Mouse (Mus musculus) MEL (cell line): ENCODE measurements around the gene Plekhj1. TPM values are rescaled to one million over a fixed set of nuclear protein-coding genes. Genes with fewer than 3 reads are reported as not detected.

Experiments
- DNase-seq: peaks from one replicate; pipeline ENCODE4 v3.0.0; 2011; ENCODE audit warnings: low read depth, low spot score
- H3K27ac ChIP-seq: 2 replicates; pipeline ENCODE4 v1.5.1; 2012; ENCODE audit warnings: low read depth, mild to moderate bottlenecking, control low read depth, low read length, moderate library complexity; ENCODE audit not compliant: control insufficient read depth
- H3K27me3 ChIP-seq, 2 experiments: fragments of 150-350 bp in 1 of 2; sonication (generic) in 1 of 2; 2 replicates each; pipeline ENCODE4 v1.6.1; 2012; ENCODE audit warnings: low read length in 2 of 2, mild to moderate bottlenecking in 2 of 2, improper control_type of control experiment in 1 of 2, moderate library complexity in 1 of 2; ENCODE audit not compliant: insufficient read depth in 2 of 2, control insufficient read depth in 1 of 2
- H3K36me3 ChIP-seq, 2 experiments: 2 replicates each; pipeline ENCODE4 v1.6.1; 2012 to 2014; ENCODE audit warnings: low read length in 2 of 2, improper control_type of control experiment in 1 of 2, inconsistent platforms in 1 of 2, mild to moderate bottlenecking in 1 of 2; ENCODE audit not compliant: insufficient read depth in 2 of 2, control insufficient read depth in 1 of 2
- H3K4me1 ChIP-seq, 2 experiments: fragments of 150-350 bp in 1 of 2; sonication (generic) in 1 of 2; 2 replicates each; pipeline ENCODE4 v1.6.1; 2012; ENCODE audit warnings: low read length in 2 of 2, improper control_type of control experiment in 1 of 2, mild to moderate bottlenecking in 1 of 2; ENCODE audit not compliant: insufficient read depth in 2 of 2, control insufficient read depth in 1 of 2
- H3K4me3 ChIP-seq, 2 experiments: fragments of 150-350 bp in 1 of 2; sonication (generic) in 1 of 2; 2 replicates each; pipeline ENCODE4 v1.5.1; 2012; ENCODE audit warnings: low read depth in 2 of 2, low read length in 2 of 2, mild to moderate bottlenecking in 2 of 2, moderate library complexity in 2 of 2, control low read depth in 1 of 2, improper control_type of control experiment in 1 of 2; ENCODE audit not compliant: control insufficient read depth in 1 of 2, insufficient read depth in 1 of 2
- H3K79me2 ChIP-seq: 2 replicates; pipeline ENCODE4 v1.6.1; 2012; ENCODE audit warnings: mild to moderate bottlenecking, low read length, moderate library complexity; ENCODE audit not compliant: control insufficient read depth, poor library complexity, insufficient read depth
- H3K9ac ChIP-seq: 2 replicates; pipeline ENCODE4 v1.6.1; 2012; ENCODE audit warnings: low read depth, mild to moderate bottlenecking, control low read depth, low read length, moderate library complexity; ENCODE audit not compliant: control insufficient read depth, poor library complexity, severe bottlenecking
- H3K9me3 ChIP-seq: fragments of 150-350 bp; sonication (generic); replicated peaks from 2 replicates; pipeline ENCODE4 v1.6.1; 2012; ENCODE audit warnings: mild to moderate bottlenecking, low read length, improper control_type of control experiment, moderate library complexity; ENCODE audit not compliant: insufficient read depth
- BHLHE40 ChIP-seq: IDR thresholded peaks from 2 replicates; pipeline ENCODE4 v1.6.1; 2012; ENCODE audit warnings: low read depth, mild to moderate bottlenecking, inconsistent platforms, low read length, improper control_type of control experiment, borderline replicate concordance
- CHD1 ChIP-seq: IDR thresholded peaks from 2 replicates; pipeline ENCODE4 v1.6.1; 2012; ENCODE audit warnings: low read depth, mild to moderate bottlenecking, inconsistent platforms, low read length, improper control_type of control experiment
- CHD2 ChIP-seq: IDR thresholded peaks from 2 replicates; pipeline ENCODE4 v1.6.1; 2011; ENCODE audit warnings: low read length, improper control_type of control experiment
- CTCF ChIP-seq, 3 experiments: IDR thresholded peaks in 2 of 3; conservative IDR thresholded peaks in 1 of 3; 2 replicates each; pipeline ENCODE4 v1.5.1; 2011 to 2012; ENCODE audit warnings: low read length in 3 of 3, low read depth in 2 of 3, mild to moderate bottlenecking in 2 of 3, improper control_type of control experiment in 1 of 3, inconsistent platforms in 1 of 3, mixed read lengths in 1 of 3, moderate library complexity in 1 of 3; ENCODE audit not compliant: control insufficient read depth in 1 of 3, insufficient read depth in 1 of 3, poor library complexity in 1 of 3, severe bottlenecking in 1 of 3
- EP300 ChIP-seq, 2 experiments: IDR thresholded peaks; 2 replicates each; pipeline ENCODE4 v1.6.1; 2011; ENCODE audit warnings: improper control_type of control experiment in 2 of 2, low read length in 2 of 2, low read depth in 1 of 2, mild to moderate bottlenecking in 1 of 2
- ETS1 ChIP-seq: IDR thresholded peaks from 2 replicates; pipeline ENCODE4 v1.6.1; 2012; ENCODE audit warnings: low read depth, mild to moderate bottlenecking, inconsistent platforms, low read length, improper control_type of control experiment, moderate library complexity
- GABPA ChIP-seq: IDR thresholded peaks from 2 replicates; pipeline ENCODE4 v1.6.1; 2012; ENCODE audit warnings: low read depth, mild to moderate bottlenecking, inconsistent platforms, low read length, improper control_type of control experiment, moderate library complexity
- GATA1 ChIP-seq: IDR thresholded peaks from 2 replicates; pipeline ENCODE4 v1.6.1; 2011; ENCODE audit warnings: low read depth, low read length, improper control_type of control experiment
- HCFC1 ChIP-seq: IDR thresholded peaks from 2 replicates; pipeline ENCODE4 v1.6.1; 2012; ENCODE audit warnings: low read depth, mild to moderate bottlenecking, inconsistent platforms, low read length, improper control_type of control experiment, moderate library complexity
- MAFK ChIP-seq: IDR thresholded peaks from 2 replicates; pipeline ENCODE4 v1.6.1; 2011; ENCODE audit warnings: low read depth, mild to moderate bottlenecking, low read length, improper control_type of control experiment, borderline replicate concordance
- MAX ChIP-seq: IDR thresholded peaks from 2 replicates; pipeline ENCODE4 v1.6.1; 2011; ENCODE audit warnings: low read length, improper control_type of control experiment
- MAZ ChIP-seq: IDR thresholded peaks from 2 replicates; pipeline ENCODE4 v1.6.1; 2012; ENCODE audit warnings: low read depth, mild to moderate bottlenecking, inconsistent platforms, low read length, improper control_type of control experiment
- MXI1 ChIP-seq: IDR thresholded peaks from 2 replicates; pipeline ENCODE4 v1.6.1; 2011; ENCODE audit warnings: mild to moderate bottlenecking, low read depth, low read length, improper control_type of control experiment
- MYB ChIP-seq: IDR thresholded peaks from 2 replicates; pipeline ENCODE4 v1.6.1; 2011; ENCODE audit warnings: mild to moderate bottlenecking, low read depth, low read length, improper control_type of control experiment
- MYC ChIP-seq: IDR thresholded peaks from 2 replicates; pipeline ENCODE4 v1.6.1; 2011; ENCODE audit warnings: low read depth, mild to moderate bottlenecking, low read length, improper control_type of control experiment, moderate library complexity
- NELFE ChIP-seq: IDR thresholded peaks from 2 replicates; pipeline ENCODE4 v1.6.1; 2011; ENCODE audit warnings: low read depth, low read length, improper control_type of control experiment
- POLR2AphosphoS2 ChIP-seq: IDR thresholded peaks from 2 replicates; pipeline ENCODE4 v1.6.1; 2011; ENCODE audit warnings: low read length, improper control_type of control experiment
- POLR2AphosphoS5 ChIP-seq: IDR thresholded peaks from 2 replicates; pipeline ENCODE4 v1.6.1; 2012; ENCODE audit warnings: low read depth, borderline replicate concordance, mild to moderate bottlenecking, inconsistent platforms, low read length, moderate library complexity, mixed read lengths
- RAD21 ChIP-seq: IDR thresholded peaks from 2 replicates; pipeline ENCODE4 v1.6.1; 2011; ENCODE audit warnings: mild to moderate bottlenecking, low read depth, low read length, improper control_type of control experiment
- RCOR1 ChIP-seq: IDR thresholded peaks from 2 replicates; pipeline ENCODE4 v1.6.1; 2012; ENCODE audit warnings: low read depth, mild to moderate bottlenecking, inconsistent platforms, low read length, improper control_type of control experiment
- SMC3 ChIP-seq: IDR thresholded peaks from 2 replicates; pipeline ENCODE4 v1.6.1; 2011; ENCODE audit warnings: low read depth, low read length, improper control_type of control experiment
- TBP ChIP-seq: IDR thresholded peaks from 2 replicates; pipeline ENCODE4 v1.8.0; 2011; ENCODE audit warnings: low read depth, low read length, improper control_type of control experiment
- TCF12 ChIP-seq: IDR thresholded peaks from 2 replicates; pipeline ENCODE4 v1.6.1; 2014; ENCODE audit warnings: low read depth, mild to moderate bottlenecking, inconsistent platforms, low read length, improper control_type of control experiment, moderate library complexity
- USF1 ChIP-seq: IDR thresholded peaks from 2 replicates; pipeline ENCODE4 v1.6.1; 2014; ENCODE audit warnings: low read depth, mild to moderate bottlenecking, inconsistent platforms, low read length, improper control_type of control experiment, moderate library complexity
- USF2 ChIP-seq, 2 experiments: IDR thresholded peaks; 2 replicates each; pipeline ENCODE4 v1.6.1; 2011 to 2012; ENCODE audit warnings: improper control_type of control experiment in 2 of 2, low read length in 2 of 2, borderline replicate concordance in 1 of 2, inconsistent platforms in 1 of 2, low read depth in 1 of 2, mild to moderate bottlenecking in 1 of 2; ENCODE audit not compliant: insufficient read depth in 1 of 2
- ZC3H11A ChIP-seq: IDR thresholded peaks from 2 replicates; pipeline ENCODE4 v1.6.1; 2012; ENCODE audit warnings: low read depth, mild to moderate bottlenecking, inconsistent platforms, low read length, improper control_type of control experiment
- ZKSCAN1 ChIP-seq: IDR thresholded peaks from 2 replicates; pipeline ENCODE4 v1.6.1; 2012; ENCODE audit warnings: low read depth, mild to moderate bottlenecking, inconsistent platforms, low read length, improper control_type of control experiment, moderate library complexity
- ZMIZ1 ChIP-seq: IDR thresholded peaks from 2 replicates; pipeline ENCODE4 v1.6.1; 2012; ENCODE audit warnings: low read depth, mild to moderate bottlenecking, inconsistent platforms, low read length, improper control_type of control experiment, moderate library complexity
- ZNF384 ChIP-seq: IDR thresholded peaks from 2 replicates; pipeline ENCODE4 v1.6.1; 2012; ENCODE audit warnings: low read depth, mild to moderate bottlenecking, inconsistent platforms, low read length, improper control_type of control experiment
- polyA plus RNA-seq, 2 experiments: library from polyadenylated mRNA; stranded (reverse) in 1 of 2; unstranded in 1 of 2; fragments of >175 nt in 1 of 2; fragments of >200 nt in 1 of 2; gene quantifications; 2 replicates each; pipeline versions ENCODE4 v1.2.1 to v1.2.4; 2012; ENCODE audit warnings: low replicate concordance in 2 of 2, low read depth in 1 of 2; ENCODE audit not compliant: insufficient read length in 2 of 2, insufficient read depth in 1 of 2, missing spikeins in 1 of 2
- total RNA-seq: library from RNA; depleted of rRNA; stranded (reverse); fragments of 300-350 nt; gene quantifications from 2 replicates; pipeline ENCODE4 v1.2.3, GENCODE M21; 2012

Plekhj1 gene
- total and polyA plus RNA-seq, 3 experiments, result 86.9 to 217 TPM; not detected in 1

GRCm38 (mm10) chr10:80831136-80831535 lies 32.7 kb upstream of the Plekhj1 start:
- no peaks in the 10 kb centered on the region for H3K9me3 ChIP-seq
- peaks cover 0 to 6% of the 10 kb centered on the region in 2 experiments; a peak in 2 of 4 replicates for H3K36me3 ChIP-seq
- H3K27ac ChIP-seq, result no peak overlapping the region
- peaks cover 23% of the 10 kb centered on the region for H3K79me2 ChIP-seq
- H3K4me3 ChIP-seq, result no peak overlapping the region
- no peak for TF ChIP-seq GABPA
- 0 out of 2 replicates have a peak, but pooled peaks have one; percentile 56 for TF ChIP-seq MXI1
- peak; percentile 18; the same call in 1 of the 2 replicates for TF ChIP-seq USF1
- TF ChIP-seq EP300 (IDR thresholded peaks at IDR 0.05; ENCODE audit: low read depth in 1 of 2, low read length in 2 of 2), result no peak
- no peak overlapping the region for H3K9ac ChIP-seq
- no peaks in the 10 kb centered on the region for H3K27me3 ChIP-seq
- DNase-seq, result peak; percentile 87
- peaks cover 2 to 13% of the 10 kb centered on the region in 2 experiments; a peak in 3 of 4 replicates for H3K4me1 ChIP-seq

GRCm38 (mm10) chr10:80829359-80830278 lies 31.2 kb upstream of the Plekhj1 start:
- peak; percentile 23 for DNase-seq
- no peak overlapping the region for H3K9ac ChIP-seq
- no peaks in the 10 kb centered on the region for H3K9me3 ChIP-seq
- no peak overlapping the region for H3K27ac ChIP-seq
- H3K79me2 ChIP-seq, result peaks cover 23% of the 10 kb centered on the region
- H3K36me3 ChIP-seq, result peaks cover 0 to 14% of the 10 kb centered on the region in 2 experiments; a peak in 2 of 4 replicates
- H3K27me3 ChIP-seq, result no peaks in the 10 kb centered on the region
- no peak overlapping the region for H3K4me3 ChIP-seq
- H3K4me1 ChIP-seq, result peaks cover 4 to 21% of the 10 kb centered on the region in 2 experiments
- TF ChIP-seq MAX, result no peak
- TF ChIP-seq CTCF (IDR thresholded peaks at IDR 0.05 in 2 of 3, conservative IDR thresholded peaks at IDR 0.05 in 1 of 3; ENCODE audit: control insufficient read depth in 1 of 3, insufficient read depth in 1 of 3, low read depth in 2 of 3, low read length in 3 of 3, poor library complexity in 1 of 3, severe bottlenecking in 1 of 3), result no peak
- TF ChIP-seq ZKSCAN1, result peak; percentile 86
- no peak for TF ChIP-seq HCFC1
- no peak for TF ChIP-seq MAFK
- TF ChIP-seq MXI1, result no peak
- no peak for TF ChIP-seq RAD21
- no peak for TF ChIP-seq ZNF384
- no peak for TF ChIP-seq TBP
- TF ChIP-seq ETS1, result no peak
- no peak for TF ChIP-seq MYB
- TF ChIP-seq RCOR1, result no peak
- TF ChIP-seq CHD2, result no peak
- no peak for TF ChIP-seq MAZ
- no peak for TF ChIP-seq NELFE
- no peak for TF ChIP-seq USF2 (IDR thresholded peaks at IDR 0.05; ENCODE audit: borderline replicate concordance in 1 of 2, insufficient read depth in 1 of 2, low read depth in 1 of 2, low read length in 2 of 2)
- no peak for TF ChIP-seq ZC3H11A
- TF ChIP-seq POLR2AphosphoS2, result peak; percentile 89
- no peak for TF ChIP-seq GABPA
- TF ChIP-seq TCF12, result no peak
- TF ChIP-seq ZMIZ1, result peak; percentile 63
- no peak; the same call in 1 of the 2 replicates for TF ChIP-seq POLR2AphosphoS5
- TF ChIP-seq SMC3, result no peak
- no peak for TF ChIP-seq BHLHE40
- no peak for TF ChIP-seq EP300 (IDR thresholded peaks at IDR 0.05; ENCODE audit: low read depth in 1 of 2, low read length in 2 of 2)
- no peak for TF ChIP-seq GATA1
- TF ChIP-seq MYC, result no peak
- no peak for TF ChIP-seq CHD1
